Mouse (Mus musculus): Measurements from ENCODE around the gene Fam160b1.

DNA sequence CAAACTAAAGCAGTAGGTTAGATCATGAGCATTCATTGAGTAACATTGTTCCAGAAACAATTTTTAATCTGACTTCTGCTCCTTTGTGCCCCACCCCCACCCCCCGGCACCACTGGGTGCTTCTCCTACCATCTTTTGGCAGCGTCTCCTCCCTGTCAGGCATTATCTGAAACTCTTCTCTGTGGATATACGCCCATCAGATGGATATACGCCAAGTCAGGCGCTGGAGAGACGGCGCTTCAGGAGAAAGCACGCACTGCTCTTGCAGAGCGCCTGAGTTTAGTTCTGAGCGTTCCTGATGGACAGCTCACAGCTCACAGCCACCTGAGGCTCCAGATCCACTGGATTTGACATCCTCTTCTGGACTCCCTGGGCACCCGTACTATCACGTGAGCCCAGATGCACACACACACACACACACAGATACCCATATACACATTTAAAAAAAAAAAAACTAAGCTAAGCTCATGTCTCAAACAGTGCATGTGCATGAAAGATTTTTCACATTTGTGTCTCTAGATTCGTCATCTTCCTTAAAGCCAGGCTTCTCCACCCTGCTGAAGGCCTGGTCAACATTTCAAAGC, 21.1 kb upstream of the Fam160b1 start:
- TF ChIP-seq CTCF (IDR thresholded peaks at IDR 0.05; ENCODE audit: control insufficient read depth, insufficient read depth, insufficient replicate concordance, low read depth, low read length) (no peak), POLR2A (IDR thresholded peaks at IDR 0.05; ENCODE audit: control insufficient read depth, low read depth, low read length) (no peak)

All from testis, adult 2 months (tissue).